ENCODE assay signal across 20 mouse cellular contexts in genomic region chr3:132870079-132870478, GRCm38 (mm10).
DNase-seq lines count a peak whose midpoint lies in the region; ATAC-seq and TF ChIP-seq lines count a peak whose summit lies in the region.
"Had no signal": no experiment of that assay in that cellular context is flagged by ENCODE, and none has a peak within 500 bp of the region (broad histone marks: within the 10 kb centered on the region; RNA-seq: fewer than 3 reads in every experiment).

No protein-coding gene starts in this region.

- 58% methylated on average over 6 of the region's 6 CpGs for WGBS in kidney, embryonic 15.5 days

- no peaks in the 10 kb centered on the region for H3K36me3 ChIP-seq in kidney, embryonic 15.5 days
- H3K36me3 ChIP-seq: embryonic facial prominence, embryonic 10.5 days; G1E; heart, embryonic 12.5 days; hindbrain, embryonic 10.5 days had no signal

- H3K4me3 ChIP-seq in kidney, embryonic 15.5 days (replicated peaks) = no peak overlapping the region
- H3K4me3 ChIP-seq in layer of hippocampus, adult 2 months = no peak overlapping the region
- H3K4me3 ChIP-seq: embryonic facial prominence, embryonic 10.5 days; forebrain, embryonic 13.5 days; heart, embryonic 12.5 days; hindbrain, embryonic 10.5 days had no signal

- H3K27me3 ChIP-seq in kidney, embryonic 15.5 days = no peaks in the 10 kb centered on the region
- H3K27me3 ChIP-seq: forebrain, embryonic 13.5 days; heart, embryonic 12.5 days had no signal

- H3K4me2 ChIP-seq in kidney, embryonic 15.5 days = no peak overlapping the region
- H3K4me2 ChIP-seq: forebrain, embryonic 13.5 days; heart, embryonic 12.5 days; hindbrain, embryonic 14.5 days had no signal

- ATAC-seq in frontal cortex, adult (ENCODE audit: low TSS enrichment) = peak; percentile 36; the same call in 1 of the 2 replicates
- no peak for ATAC-seq in kidney, embryonic 15.5 days (replicated peaks; ENCODE audit: low FRiP score)
- ATAC-seq: CD4-positive, CD25-positive, alpha-beta regulatory T cell, adult 4 months; forebrain, embryonic 13.5 days; forebrain, postnatal 0 days had no signal

- TF ChIP-seq CTCF in layer of hippocampus, adult 2 months (conservative IDR thresholded peaks at IDR 0.05) = no peak

- peaks cover 38% of the 10 kb centered on the region for H3K4me1 ChIP-seq in kidney, embryonic 15.5 days

- H3K9me3 ChIP-seq in kidney, embryonic 15.5 days (replicated peaks) = no peaks in the 10 kb centered on the region
- H3K9me3 ChIP-seq: embryonic facial prominence, embryonic 10.5 days; forebrain, embryonic 13.5 days; G1E; heart, embryonic 12.5 days; hindbrain, embryonic 10.5 days had no signal

- no peak for DNase-seq in frontal cortex, postnatal 10 days (ENCODE audit: low spot score in 2 of 2)
- DNase-seq in kidney, adult 18-20 months = no peak
- no peak for DNase-seq in layer of hippocampus, adult 2 months (ENCODE audit: low spot score in 2 of 2)
- no peak for DNase-seq in layer of hippocampus, postnatal 14 days (ENCODE audit: low spot score in 2 of 2)
- DNase-seq in kidney, postnatal 14 days = peak; percentile 63
- DNase-seq: adrenal gland, postnatal 14 days; B cell, adult 2 months; cerebellum, adult 2 months; cerebellum, postnatal 10 days; forebrain, postnatal 0 days; gastrocnemius, postnatal 10 days had no signal

- H3K27ac ChIP-seq in kidney, embryonic 15.5 days = peak overlapping the region; percentile 63; the same call in 1 of the 2 replicates
- peak overlapping the region; percentile 51; the same call in 1 of the 2 replicates for H3K27ac ChIP-seq in layer of hippocampus, adult 2 months
- H3K27ac ChIP-seq: embryonic facial prominence, embryonic 10.5 days; forebrain, embryonic 13.5 days; hindbrain, embryonic 10.5 days; hindbrain, embryonic 14.5 days had no signal

- no peak overlapping the region for H3K9ac ChIP-seq in kidney, embryonic 15.5 days
- H3K9ac ChIP-seq: forebrain, embryonic 13.5 days; forebrain, postnatal 0 days; heart, embryonic 12.5 days; hindbrain, embryonic 14.5 days had no signal
